Mouse (Mus musculus) adrenal gland, postnatal 36 days (tissue): ENCODE results near the gene Gm11554. TPM values are rescaled to one million over a fixed set of nuclear protein-coding genes. Genes with fewer than 3 reads are reported as not detected.
"Not testable (repeated sequence)": the region's sequence is repeated elsewhere in the genome, so short reads cannot be mapped to it uniquely, and the experiment has no call there.

Experiments used
- DNase-seq, 2 experiments: peaks; one replicate each; pipeline ENCODE4 v3.0.0; 2021; ENCODE audit warnings: mixed read lengths in 1 of 2
- long read RNA-seq, 2 experiments: library from polyadenylated mRNA; stranded (forward); transcript quantifications; one replicate each; pipeline ENCODE4 v2.0.0; 2021; ENCODE audit warnings: borderline sequencing depth in 2 of 2
- total RNA-seq, 2 experiments: library from RNA; stranded (reverse); gene quantifications; 2 replicates each; pipeline ENCODE4 v1.2.3; 2021

Gene Gm11554
- total RNA-seq: not detected
- long read RNA-seq, experiment 1: 0 reads
- long read RNA-seq, experiment 2: 0 reads

- DNase-seq: not testable (repeated sequence)
Observed at GRCm38 (mm10) chr11:99804346-99804745, at the start of gene Gm11554. TSS of gene Gm11554 (minus strand) at chr11:99804446.

- no peak for DNase-seq
Observed at GRCm38 (mm10) chr11:99851508-99851907, 47.3 kb upstream of the Gm11554 start, which contains the start of gene Krtap4-16. TSS of gene Krtap4-16 (minus strand) at chr11:99851608.

- no peak for DNase-seq
Observed at GRCm38 (mm10) chr11:99846746-99847145, 42.5 kb upstream of the Gm11554 start.

- DNase-seq: no peak
Observed at GRCm38 (mm10) chr11:99842185-99842584, 37.9 kb upstream of the Gm11554 start.

- DNase-seq: no peak
Observed at GRCm38 (mm10) chr11:99837966-99838365, 33.7 kb upstream of the Gm11554 start, which contains the start of gene 2300003K06Rik. TSS of gene 2300003K06Rik (minus strand) at chr11:99838066.

GRCm38 (mm10) chr11:99815566-99815965, 11.3 kb upstream of the Gm11554 start, which contains the start of gene Gm11564:
TSS of gene Gm11564 (minus strand) at chr11:99815666.
- not testable (repeated sequence) for DNase-seq

GRCm38 (mm10) chr11:99809792-99810191, 5.5 kb upstream of the Gm11554 start, which contains the start of gene Krtap4-13:
TSS of gene Krtap4-13 (minus strand) at chr11:99809892.
- DNase-seq: not testable (repeated sequence)

GRCm38 (mm10) chr11:99798832-99799231, 5.4 kb downstream of the Gm11554 start, which contains the start of gene Gm11569:
TSS of gene Gm11569 (minus strand) at chr11:99798932.
- not testable (repeated sequence) for DNase-seq

GRCm38 (mm10) chr11:99793367-99793766, 10.9 kb downstream of the Gm11554 start, which contains the start of gene Gm11596:
TSS of gene Gm11596 (minus strand) at chr11:99793467.
- no peak for DNase-seq

- not testable (repeated sequence) for DNase-seq
Observed at GRCm38 (mm10) chr11:99784900-99785299, 19.3 kb downstream of the Gm11554 start, which contains the start of gene Krtap4-9. TSS of gene Krtap4-9 (plus strand) at chr11:99785200.

- DNase-seq: no peak
Observed at GRCm38 (mm10) chr11:99780604-99781003, 23.6 kb downstream of the Gm11554 start, which contains the start of gene Krtap4-8. TSS of gene Krtap4-8 (minus strand) at chr11:99780704.

GRCm38 (mm10) chr11:99778401-99778800, 25.8 kb downstream of the Gm11554 start:
- DNase-seq: no peak

GRCm38 (mm10) chr11:99772813-99773212, 31.4 kb downstream of the Gm11554 start, which contains the start of gene Gm11595:
TSS of gene Gm11595 (minus strand) at chr11:99772913.
- not testable (repeated sequence) for DNase-seq

- no peak for DNase-seq
Observed at GRCm38 (mm10) chr11:99768410-99768809, 35.8 kb downstream of the Gm11554 start.

GRCm38 (mm10) chr11:99758877-99759276, 45.4 kb downstream of the Gm11554 start:
- no peak for DNase-seq

Other genes starting within 250 kb of the Gm11554 start
- not detected for gene Krtap3-2, start 247.6 kb downstream of the Gm11554 start, total RNA-seq
- gene Gm11939, start 245.0 kb downstream of the Gm11554 start, total RNA-seq: not detected
- not detected for gene Krtap3-1, start 237.8 kb downstream of the Gm11554 start, total RNA-seq
- gene Krtap1-5, start 223.4 kb downstream of the Gm11554 start, total RNA-seq: not detected
- gene Krtap1-4, start 220.8 kb downstream of the Gm11554 start, total RNA-seq: not detected
- gene Krtap1-3, start 213.1 kb downstream of the Gm11554 start, total RNA-seq: not detected
- gene Krtap9-3, start 206.3 kb downstream of the Gm11554 start, total RNA-seq: not detected
- gene Gm11938, start 201.1 kb downstream of the Gm11554 start, total RNA-seq: not detected
- not detected for gene Gm11937, start 194.3 kb downstream of the Gm11554 start, total RNA-seq
- gene Krtap2-4, start 189.6 kb downstream of the Gm11554 start, total RNA-seq: not detected
- gene Gm11562, start 184.0 kb downstream of the Gm11554 start, total RNA-seq: not detected
- gene Krtap4-1, start 176.2 kb downstream of the Gm11554 start, total RNA-seq: not detected
- not detected for gene Krtap4-2, start 169.4 kb downstream of the Gm11554 start, total RNA-seq
- gene Krtap4-7, start 160.4 kb downstream of the Gm11554 start, total RNA-seq: not detected
- gene Gm11555, start 154.2 kb downstream of the Gm11554 start, total RNA-seq: not detected
- not detected for gene Gm11563, start 145.5 kb downstream of the Gm11554 start, total RNA-seq
- not detected for gene Krtap4-6, start 138.5 kb downstream of the Gm11554 start, total RNA-seq
- not detected for gene Gm14190, start 113.7 kb downstream of the Gm11554 start, total RNA-seq
- gene Gm14180, start 70.2 kb downstream of the Gm11554 start, total RNA-seq: not detected
- gene Gm11595, start 31.5 kb downstream of the Gm11554 start, total RNA-seq: not detected
- gene Krtap4-8, start 23.7 kb downstream of the Gm11554 start, total RNA-seq: not detected
- gene Krtap4-9, start 19.2 kb downstream of the Gm11554 start, total RNA-seq: not detected
- gene Gm11596, start 11.0 kb downstream of the Gm11554 start, total RNA-seq: not detected
- gene Gm11569, start 5.5 kb downstream of the Gm11554 start, total RNA-seq: not detected
- gene Krtap4-13, start 5.4 kb upstream of the Gm11554 start, total RNA-seq: not detected
- not detected for gene Gm11564, start 11.2 kb upstream of the Gm11554 start, total RNA-seq
- gene 2300003K06Rik, start 33.6 kb upstream of the Gm11554 start, total RNA-seq: not detected
- gene Krtap4-16, start 47.2 kb upstream of the Gm11554 start, total RNA-seq: not detected
- not detected for gene Gm11568, start 53.5 kb upstream of the Gm11554 start, total RNA-seq
- not detected for gene Gm11559, start 60.0 kb upstream of the Gm11554 start, total RNA-seq
- gene Krtap9-1, start 68.9 kb upstream of the Gm11554 start, total RNA-seq: not detected
- not detected for gene Gm11567, start 74.7 kb upstream of the Gm11554 start, total RNA-seq
- gene Krtap31-1, start 103.5 kb upstream of the Gm11554 start, total RNA-seq: not detected
- not detected for gene Gm11565, start 110.3 kb upstream of the Gm11554 start, total RNA-seq
- gene Krtap31-2, start 131.8 kb upstream of the Gm11554 start, total RNA-seq: not detected
- gene Krtap9-5, start 144.0 kb upstream of the Gm11554 start, total RNA-seq: not detected
- not detected for gene Krtap29-1, start 174.6 kb upstream of the Gm11554 start, total RNA-seq
- not detected for gene Krtap16-1, start 182.2 kb upstream of the Gm11554 start, total RNA-seq
- gene Krtap17-1, start 189.5 kb upstream of the Gm11554 start, total RNA-seq: not detected
- gene Krt33a, start 211.8 kb upstream of the Gm11554 start, total RNA-seq: not detected
- gene Krt33b, start 225.4 kb upstream of the Gm11554 start, total RNA-seq: not detected
- not detected for gene Krt34, start 237.1 kb upstream of the Gm11554 start, total RNA-seq
- gene Krt31, start 246.1 kb upstream of the Gm11554 start, total RNA-seq: not detected